Mouse (Mus musculus) frontal cortex, postnatal 14 days (tissue): Measurements from ENCODE around the gene Pla2g4b.

ENCODE experiments used
- DNase-seq, 2 experiments: peaks; one replicate each; pipeline ENCODE4 v3.0.0; 2022; ENCODE audit warnings: low spot score in 2 of 2

Pla2g4b gene

DNA sequence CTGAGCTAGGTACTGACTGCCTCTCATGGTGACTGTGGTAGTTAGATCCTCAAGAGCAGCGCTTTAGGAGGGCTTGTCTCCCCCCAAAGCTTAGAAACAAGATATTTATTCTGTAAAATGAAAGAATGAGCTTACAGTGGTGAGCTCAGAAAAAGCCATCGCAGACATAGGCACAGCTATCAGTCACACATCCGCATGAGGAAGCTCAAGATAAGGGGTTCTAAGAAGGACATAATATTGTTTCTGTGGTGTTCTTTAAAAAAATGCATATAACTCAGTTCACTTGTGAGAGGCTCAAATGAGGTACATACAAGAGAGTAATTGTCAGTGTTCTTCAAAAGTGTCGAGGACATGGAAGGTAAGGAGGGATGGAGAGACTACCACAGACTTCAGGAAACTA is 17.3 kb upstream of the Pla2g4b start:
- no peak for DNase-seq

DNA sequence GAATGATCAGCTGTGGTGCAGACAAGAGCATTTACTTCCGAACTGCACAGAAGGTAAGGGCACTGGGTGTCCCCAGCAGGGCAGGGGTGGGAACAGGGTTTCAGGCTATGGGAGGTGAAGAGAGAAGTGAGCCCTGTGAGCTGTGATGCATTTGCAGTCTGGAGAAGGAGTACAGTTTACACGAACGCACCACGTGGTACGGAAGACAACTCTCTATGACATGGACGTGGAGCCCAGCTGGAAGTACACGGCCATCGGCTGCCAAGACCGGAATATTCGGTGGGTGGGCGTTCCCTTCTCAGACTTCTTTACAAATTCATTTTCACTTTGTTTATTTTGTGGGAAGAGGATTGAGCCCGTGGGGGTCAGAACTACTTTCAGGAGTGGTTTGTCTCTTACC is 15.6 kb upstream of the Pla2g4b start:
- DNase-seq: no peak

DNA sequence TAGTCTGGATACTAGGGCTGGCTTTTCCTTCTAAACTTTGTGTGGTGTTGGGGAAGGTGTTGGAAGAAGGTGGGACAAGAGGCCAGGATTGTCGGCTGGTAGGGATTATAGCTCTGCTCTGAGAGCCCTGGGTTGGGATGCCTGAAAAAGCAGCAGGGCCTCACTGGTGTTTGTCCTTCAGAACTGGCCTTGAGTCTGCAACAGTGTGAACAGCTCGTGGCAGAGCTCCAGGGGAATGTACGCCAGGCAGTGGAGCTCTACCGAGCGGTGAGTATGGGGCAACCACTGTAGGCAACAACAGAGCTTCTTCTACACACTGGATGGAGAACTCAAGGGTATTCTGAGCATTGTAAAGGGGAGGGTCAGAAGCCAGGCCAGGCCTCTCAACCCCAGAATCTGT is 8.9 kb upstream of the Pla2g4b start:
- no peak for DNase-seq

DNA sequence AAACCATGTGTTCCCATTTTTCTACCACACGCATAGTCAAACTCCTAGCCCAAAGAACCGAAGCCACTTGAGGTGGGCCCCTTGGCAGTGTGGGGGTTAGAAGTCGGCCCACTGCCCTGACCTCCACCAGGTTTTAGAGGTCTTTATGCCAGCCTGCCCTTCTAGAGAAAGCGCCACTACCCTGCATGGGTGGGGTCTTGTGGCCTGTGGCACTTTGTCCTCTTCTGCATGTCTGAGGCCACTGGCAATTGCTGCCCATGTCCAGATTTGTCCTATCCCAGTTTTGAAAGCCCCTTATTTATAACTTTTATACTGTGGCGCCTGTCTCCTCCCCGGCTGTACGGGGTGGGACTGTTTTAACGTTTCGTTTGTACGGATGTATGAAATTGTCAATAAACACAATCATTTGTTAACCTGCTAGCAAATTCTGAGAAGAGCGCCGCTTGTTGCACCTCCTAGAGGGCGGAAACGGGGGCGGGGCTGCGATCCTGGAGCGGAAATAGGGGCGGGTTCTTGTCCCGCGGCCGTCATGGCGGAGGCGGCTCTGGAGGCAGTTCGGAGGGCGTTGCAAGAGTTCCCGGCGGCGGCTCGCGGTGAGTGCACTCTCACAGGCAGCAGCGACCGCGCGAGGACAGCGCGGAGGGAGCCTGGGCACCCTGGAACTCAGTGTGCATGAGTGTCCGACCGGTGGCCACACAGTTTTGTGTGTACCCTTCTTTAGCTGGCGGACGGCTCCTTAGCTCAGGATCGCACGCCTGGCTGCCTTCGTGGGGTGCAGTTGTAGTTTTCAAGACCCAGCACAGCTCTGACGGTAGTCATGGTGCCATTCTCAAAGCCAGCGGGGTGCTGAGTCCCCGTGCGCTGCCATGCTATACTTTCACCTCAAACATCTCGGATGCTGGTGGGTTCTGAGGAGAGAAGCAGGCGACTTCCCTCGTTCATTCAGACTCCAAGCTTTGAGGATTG is 6.0 kb upstream of the Pla2g4b start, which contains the start of the genes Jmjd7 and Gm28042:
Jmjd7 (plus strand) TSS at position 500 of the 966 bp plus-strand sequence.
Gm28042 (plus strand) TSS at position 510 of the 966 bp plus-strand sequence.
- DNase-seq: peak; percentile 75 to 85

DNA sequence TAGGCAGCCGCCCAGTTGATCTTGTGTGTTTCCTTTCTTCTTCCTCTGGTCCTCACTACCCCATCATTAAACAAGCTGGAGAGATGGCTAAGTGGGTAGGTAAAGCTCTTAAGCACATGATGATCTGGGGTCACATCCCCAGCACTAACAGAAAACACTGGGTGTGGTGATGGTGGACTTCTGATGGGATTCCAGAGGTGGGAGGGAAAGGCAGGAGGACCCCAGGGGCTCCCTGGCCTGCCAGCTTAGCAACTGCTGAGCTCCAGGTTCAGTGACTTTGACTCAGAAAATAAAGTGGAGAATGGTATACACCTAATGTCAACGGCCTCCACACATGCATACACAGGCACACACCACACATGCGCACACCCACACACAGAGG is 5.3 kb upstream of the Pla2g4b start:
- DNase-seq: no peak

DNA sequence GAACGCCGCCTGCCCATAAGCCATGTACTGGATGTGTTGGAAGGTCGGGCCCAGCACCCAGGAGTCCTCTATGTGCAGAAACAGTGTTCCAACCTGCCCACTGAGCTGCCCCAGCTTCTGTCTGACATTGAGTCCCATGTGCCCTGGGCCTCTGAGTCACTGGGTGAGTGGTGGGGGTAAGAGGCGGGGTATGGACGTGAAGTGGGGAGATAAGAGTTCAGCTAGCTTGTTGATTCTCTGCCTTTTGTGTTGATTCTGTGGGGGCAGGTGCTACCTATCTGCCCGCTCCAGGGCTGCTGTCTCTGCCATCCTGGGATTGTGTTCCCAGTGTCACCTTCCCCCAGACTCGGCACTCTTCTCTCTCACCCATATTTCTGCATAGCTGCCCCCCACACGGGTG is 2.8 kb upstream of the Pla2g4b start:
- DNase-seq: no peak

DNA sequence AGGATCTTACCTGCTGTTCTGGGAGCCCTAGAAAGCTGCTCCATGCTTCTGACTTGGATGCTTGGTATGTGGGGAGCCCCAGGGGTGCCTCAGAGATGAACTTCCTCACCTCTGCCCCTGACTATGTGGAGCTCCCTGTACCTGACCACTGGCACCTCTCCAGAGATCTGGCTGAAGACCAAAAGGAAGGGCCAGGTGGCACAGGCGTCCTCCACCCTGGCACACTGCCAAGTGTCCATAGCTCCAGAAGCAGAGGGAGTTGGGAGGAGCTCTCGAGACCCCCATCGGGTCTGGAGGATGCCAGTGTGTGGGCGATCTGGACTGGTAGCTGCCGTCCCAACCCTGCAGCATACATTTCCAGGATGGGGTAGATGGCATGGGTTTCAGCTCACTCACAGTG is 509 bp downstream of the Pla2g4b start:
- DNase-seq: no peak

DNA sequence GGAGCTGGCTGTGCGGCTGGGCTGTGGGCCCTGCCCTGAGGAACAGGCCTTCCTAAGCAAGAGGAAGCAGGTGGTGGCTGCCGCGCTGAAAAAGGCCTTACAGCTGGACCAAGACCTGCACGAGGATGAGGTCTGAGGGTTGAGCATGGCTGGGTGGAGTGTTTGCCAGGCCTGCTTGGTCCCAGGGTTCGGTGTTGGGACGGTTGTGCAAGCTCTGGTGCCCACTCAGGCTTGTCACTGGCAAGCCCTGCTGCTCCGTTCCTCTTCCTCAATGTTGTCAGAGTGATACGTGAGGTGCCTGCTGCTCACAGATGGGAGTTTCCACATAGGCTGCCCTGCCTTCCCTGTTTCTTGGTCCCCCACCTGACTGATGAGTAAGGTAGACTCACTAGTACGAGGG is 4.5 kb downstream of the Pla2g4b start:
- no peak for DNase-seq

DNA sequence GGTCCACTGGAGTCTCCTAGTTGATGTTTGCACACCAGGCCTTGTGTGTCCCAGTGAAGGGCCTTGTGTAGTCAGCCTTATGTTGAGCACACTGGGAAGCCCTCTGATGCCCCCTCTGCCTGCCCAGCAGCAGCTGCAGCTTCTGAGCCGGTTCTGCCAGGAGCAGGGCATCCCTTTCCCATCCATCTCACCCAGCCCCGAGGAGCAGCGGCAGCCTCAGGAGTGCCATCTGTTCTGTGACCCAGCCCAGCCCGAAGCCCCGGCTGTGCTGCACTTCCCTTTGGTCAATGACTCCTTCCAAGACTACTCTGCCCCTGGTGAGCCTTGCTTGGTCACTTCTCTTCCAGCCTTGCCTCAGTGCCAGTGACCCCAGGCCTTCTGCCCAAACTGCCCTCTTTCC is 7.8 kb downstream of the Pla2g4b start:
- DNase-seq: no peak

DNA sequence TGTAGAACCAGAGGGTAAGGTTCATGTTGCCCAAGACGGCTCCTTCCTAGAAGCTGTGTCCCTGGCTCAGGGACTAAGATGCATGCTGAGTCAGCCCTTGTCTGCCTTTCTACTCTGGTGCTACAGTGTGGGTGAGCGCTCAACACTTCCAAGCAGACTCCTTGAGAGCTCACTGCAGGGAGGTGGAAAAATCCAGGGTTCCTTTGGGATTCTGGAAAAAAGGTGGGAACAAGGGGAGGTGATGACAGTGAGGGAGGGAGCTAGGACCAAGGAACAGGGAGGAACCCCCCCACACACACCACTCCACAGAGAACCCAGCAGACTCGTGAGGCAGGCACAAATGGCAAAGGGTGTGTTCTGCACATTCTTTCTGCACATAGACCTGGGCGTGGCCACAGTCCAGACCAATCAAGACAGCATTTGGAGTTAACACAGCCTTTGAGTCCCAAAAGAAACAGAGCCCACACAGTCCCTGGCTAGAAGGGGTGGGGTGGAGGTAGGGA is 10.9 kb downstream of the Pla2g4b start:
- DNase-seq: no peak

DNA sequence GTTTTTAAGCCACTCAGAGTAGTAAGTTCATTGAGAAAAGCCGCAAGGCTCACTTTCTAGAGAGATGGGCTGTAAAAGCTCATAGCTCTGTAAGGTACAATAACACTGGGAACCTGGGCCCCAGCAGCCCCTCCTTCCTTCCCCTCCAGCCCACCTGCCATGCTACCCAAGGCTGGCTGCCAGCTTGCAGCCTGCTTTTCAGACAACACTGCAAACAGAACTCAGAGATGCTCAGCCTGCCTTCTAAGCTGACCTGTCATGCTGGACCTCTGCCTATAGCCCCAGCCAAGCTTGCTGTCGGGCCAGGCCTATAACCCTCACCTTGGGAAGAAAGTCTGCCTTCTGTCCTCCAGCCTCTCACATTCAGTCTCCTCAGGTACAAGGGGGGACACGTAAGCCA is 11.5 kb downstream of the Pla2g4b start:
- no peak for DNase-seq

DNA sequence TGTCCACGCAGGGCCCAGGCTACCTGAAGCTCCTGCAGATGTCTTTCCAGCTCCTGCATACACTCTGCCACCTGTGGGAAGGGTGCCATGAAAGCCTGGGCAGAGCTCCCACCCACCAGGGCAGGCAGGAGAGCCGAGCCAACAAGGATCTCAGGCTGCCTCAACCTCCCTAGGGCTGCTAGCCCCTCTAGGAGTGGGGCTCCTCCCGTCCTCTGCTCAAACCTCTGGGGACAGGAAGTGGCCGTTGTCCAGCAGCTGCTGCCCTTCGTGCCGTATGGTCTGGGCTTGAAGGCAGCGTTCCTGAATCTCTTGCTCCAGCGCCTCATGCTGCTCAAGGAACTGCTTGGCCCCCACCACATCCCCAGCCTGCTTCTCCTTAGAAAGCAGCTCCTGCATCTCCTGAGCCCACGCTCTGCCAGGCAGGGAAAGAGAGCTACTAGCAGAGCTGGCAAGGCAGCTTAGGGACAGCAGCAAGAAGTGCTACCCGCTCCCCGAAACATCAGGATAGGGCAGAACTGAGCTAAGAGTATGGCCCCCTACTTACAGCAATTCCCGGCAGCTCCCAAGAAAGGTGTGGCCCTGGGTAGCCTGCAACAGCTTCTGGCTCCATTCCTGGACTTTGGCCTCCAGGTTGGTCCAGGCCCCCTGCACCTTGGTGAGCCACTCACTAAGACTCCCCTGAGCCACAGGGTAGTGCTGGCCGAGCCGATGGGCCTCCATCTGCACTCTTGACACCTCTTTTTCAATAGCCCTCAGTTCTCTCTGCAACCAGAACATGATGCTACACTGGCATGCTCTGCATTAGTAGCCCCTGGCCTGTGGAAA is 13.5 kb downstream of the Pla2g4b start:
- peak in 1 of 2 experiments; percentile 22 for DNase-seq

DNA sequence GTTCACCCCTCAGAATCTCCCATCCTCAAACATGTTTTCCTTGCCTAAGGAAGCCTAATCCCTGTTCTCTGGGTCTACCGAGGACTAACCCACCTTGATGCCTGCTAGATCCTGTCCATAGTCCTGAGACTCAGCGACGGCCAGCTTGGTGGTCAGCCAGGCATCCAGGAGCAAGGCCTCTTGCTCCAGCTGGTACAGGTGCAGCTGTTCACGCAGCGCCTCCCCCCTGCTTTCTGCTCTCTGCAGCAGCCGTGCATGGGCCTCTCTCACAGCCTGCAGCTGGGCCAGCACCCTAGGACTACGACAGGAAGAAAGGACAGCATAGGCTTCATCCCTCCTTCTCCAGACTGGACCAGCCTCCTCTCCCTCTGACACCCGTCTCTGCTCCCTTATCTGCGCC is 15.0 kb downstream of the Pla2g4b start:
- DNase-seq: no peak

DNA sequence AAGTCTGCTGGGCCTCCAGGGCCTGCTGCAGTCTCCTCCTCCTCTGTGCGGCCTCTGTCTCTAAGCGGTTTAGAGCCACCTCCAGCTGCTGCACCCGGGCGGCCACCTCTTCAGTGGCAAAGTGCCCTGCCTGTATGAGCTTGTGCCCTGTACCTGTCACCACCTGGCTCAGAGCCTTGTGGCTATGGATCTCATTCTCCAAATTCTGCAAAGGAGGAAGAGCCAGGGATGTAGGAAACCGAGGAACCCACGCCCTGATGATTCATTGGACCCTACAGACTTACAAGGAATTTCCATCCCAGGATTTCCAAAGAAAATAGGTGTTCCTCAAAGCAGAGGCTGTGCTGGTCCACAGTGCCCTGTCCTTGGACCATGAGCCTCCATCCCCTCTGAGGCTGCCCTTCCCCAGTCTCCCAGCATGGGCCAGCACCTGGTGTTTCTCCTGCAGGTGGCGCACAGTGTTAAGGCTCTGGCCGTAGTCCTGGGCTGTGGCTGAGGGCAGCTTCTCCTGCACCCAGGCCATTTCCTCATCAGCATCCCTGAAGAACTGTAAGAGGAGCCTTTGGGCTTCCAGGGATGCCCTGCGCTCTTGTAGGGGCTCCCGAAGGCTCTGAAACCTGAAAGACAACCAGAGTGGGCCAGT is 16.5 kb downstream of the Pla2g4b start:
- no peak for DNase-seq

DNA sequence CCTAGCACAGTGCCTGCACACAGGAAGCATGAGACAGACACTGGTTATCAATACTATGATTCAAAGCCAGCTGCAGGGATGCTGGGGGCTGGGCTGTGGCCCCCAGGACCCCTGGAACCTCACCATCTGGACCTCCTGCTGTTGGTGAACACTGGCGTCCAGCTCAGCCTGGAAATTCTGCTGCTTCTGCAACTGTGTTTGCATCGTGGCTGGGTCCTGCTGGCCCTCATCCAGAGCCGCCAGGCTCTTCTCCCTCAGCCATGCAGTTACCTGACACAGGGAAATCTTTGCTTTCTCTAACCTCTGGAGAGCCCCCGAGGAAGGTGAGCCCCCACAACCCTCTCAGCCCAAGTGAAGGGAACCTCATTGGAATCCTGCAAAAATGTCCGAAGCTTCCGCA is 18.2 kb downstream of the Pla2g4b start:
- DNase-seq: no peak

DNA sequence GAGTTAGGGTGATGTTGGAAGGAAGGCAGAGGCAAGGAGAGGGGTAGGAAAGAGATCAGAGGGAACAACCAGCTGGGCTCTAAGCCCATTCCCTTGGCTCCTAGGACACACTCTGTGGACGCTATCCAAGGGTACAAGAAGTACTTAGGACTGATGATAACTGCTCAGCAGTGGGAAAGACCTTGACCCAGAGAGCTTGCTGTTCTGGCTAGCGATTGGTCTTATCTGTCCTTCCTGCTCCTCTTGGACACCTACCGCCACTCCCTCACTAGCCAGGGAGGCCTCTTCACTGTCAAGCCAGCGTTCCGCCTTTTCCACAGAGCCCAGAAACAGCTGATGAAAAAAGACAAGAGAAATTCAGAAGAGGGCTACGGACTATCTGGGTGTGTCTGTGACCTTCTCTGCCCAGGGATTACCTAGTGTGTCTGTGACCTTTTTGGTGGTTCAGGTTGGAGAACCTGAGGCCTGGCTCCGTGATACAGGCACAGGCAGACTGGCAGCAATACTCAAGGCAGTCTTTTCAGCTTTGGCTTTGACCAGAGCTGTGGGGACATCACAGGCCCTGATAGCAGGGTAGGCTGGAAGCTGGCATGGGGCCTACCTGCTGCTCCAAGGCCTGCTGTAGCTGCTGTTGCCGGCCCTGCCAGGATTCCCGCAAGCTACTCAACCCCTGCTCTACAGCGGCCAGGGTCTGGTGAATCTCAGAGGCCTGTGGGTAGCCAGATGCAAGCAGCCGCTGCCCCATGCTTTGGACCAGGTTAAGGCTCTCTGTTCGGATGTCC is 21.7 kb downstream of the Pla2g4b start:
- DNase-seq: no peak

DNA sequence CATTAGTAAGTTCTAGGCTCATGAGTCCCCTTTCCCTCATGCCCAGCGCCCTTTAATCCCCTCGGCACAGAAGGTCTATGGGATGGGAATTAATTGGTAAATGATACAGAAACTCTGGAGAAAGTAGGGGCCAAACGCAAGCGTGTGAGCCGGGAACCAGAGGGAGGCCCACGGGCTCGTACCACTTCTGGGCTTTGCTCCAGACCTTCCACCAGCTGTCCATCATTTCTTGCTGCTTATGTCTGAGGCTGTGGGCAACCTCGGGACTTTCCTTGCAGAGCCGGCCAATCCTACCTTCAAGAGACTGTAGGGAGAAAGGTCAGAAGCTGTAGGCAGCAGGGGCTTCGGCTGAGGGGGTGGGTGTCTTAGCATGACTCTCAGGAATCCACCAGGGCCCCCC is 22.7 kb downstream of the Pla2g4b start:
- no peak for DNase-seq

DNA sequence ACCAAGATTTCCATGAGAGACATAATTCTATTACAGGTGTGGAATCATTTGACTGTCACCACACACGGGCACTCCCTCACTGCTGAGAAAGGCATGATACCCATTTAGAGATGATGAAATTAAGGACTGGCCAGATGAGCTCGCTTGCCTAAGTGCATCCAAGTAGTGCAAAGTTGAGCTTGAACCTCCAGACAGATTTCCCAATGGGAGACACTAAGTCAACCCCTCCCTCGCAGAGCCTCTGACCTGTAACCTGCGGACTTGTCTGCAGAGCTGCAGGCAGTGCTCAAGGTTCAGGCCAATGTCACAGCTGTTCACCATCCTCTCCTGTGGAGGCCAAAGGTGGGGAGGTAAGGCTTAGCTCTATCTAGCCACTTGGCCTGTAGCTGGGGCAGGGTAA is 25.6 kb downstream of the Pla2g4b start:
- DNase-seq: no peak

DNA sequence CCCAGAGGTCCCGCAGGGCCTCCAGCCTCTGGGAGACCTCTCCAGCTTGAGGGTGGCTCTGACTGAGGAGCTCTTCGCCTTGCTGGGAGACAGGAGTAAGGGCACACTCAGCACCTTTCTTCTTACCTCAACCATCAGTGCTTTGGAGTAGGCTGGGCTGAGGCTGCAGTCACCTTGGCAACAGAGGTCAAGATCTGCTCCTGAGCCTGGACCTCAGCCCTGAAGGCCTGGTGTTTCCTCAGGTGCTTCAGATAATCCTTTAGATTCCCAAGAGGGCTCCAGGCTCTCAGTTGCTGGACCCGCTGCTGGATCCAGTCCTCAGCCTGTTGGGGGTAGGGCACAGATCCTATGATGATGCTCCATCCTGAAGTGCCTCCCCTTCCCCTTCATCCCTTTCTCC is 26.2 kb downstream of the Pla2g4b start:
- DNase-seq: no peak

DNA sequence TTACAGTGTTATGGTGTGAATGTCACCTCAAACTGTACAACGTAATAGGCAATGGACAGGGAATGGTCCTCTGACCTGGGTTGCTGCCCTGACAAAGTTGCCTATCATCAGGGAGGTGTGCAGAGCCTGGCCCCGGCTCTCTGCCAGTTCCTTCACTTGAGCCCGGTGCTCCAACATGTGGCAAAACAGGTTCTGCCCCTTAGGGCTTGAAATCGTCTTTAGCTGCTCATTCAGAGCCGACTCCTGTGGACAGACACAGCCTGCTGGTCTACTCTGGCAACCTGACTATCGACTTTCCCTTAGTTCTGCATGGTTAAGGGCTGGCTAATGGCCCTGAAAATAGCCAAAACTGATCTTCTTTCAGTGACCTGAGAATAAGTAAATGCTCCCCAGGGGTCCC is 27.0 kb downstream of the Pla2g4b start:
- DNase-seq: no peak

DNA sequence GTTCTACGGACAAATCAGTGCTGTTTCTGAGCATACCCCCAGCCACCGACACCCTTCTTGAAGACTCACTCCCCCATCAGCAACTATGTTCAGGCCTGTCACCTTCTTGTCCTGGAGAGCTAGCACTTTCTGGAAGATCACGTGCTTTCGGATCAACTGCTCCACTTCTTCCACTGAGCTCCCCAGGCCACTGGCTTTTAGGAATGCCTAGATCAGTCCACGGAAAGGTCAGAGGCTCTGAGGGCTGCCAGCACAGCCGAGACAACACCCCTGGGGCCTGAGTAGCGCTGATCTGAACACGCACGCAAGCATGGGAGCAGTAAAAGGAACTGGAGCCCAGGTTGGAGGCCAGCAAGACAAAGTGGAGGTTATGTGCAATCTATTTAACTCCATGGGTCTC is 27.4 kb downstream of the Pla2g4b start:
- DNase-seq: no peak
